Mouse (Mus musculus): Measurements from ENCODE around the gene Fbxo36.

The Fbxo36 gene

DNA sequence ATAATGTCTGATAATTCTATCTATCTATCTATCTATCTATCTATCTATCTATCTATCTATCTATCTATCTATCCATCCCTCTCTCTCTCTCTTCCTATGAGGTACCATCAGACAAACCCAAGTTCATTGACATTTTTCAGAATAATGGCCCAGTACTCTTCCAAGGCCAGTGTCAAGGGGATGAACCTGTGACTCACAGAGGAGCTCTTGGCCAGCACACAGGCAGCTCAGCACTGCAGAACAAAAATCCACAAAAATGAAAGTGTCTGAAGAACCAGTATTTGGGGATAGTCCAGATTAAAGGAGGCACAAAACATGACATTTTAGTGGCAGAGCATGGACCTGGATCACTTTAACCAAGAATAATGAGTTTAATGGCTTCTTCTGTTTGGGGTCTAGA lies 103.0 kb downstream of the Fbxo36 start:
- DNase-seq (ENCODE audit: extremely low read depth, low read depth, low spot score) = no peak

DNA sequence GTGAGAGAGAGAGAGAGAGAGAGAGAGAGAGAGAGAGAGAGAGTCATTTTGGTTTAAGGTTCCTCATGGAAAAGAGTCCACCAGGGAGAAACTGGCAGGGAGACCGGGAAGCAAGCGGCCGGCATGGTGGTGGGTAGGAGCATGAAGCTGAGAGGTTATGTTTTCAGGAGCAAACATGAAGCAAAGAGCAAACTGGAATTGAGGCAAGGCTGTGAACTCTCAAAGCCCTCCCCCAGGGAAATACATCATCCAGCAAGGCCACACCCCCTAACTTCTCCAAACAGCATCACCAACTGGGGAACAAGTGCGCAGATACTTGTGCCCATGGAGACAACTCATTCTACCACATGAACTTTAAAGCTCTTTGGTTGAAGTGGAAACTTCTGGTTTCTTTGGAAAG lies 103.9 kb downstream of the Fbxo36 start:
- DNase-seq (ENCODE audit: extremely low read depth, low read depth, low spot score) = no peak

DNA sequence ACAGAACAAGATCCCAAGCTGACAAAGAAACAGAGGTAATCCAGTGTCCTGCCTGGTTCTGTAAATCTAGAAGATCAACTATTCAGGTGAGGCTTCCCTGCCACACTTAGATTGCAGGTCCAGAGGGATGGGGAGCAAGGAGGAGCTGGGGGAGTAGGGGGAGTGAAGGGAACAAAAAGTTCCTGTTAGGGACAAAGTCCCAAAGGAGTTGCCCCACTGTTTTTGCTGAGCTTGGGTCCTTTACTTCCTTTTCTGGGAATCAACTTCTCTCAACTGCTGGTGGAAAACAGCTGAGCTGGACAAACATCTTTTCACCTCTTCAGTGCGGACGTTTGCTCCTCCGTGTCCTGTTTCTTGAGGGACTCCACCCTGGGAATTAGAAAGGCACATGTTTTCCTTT lies 106.3 kb downstream of the Fbxo36 start:
- DNase-seq (ENCODE audit: extremely low read depth, low read depth, low spot score) = no peak

- DNase-seq (ENCODE audit: extremely low read depth, low read depth, low spot score) = no peak
Observed at GRCm38 (mm10) chr1:84947390-84947789, 107.7 kb downstream of the Fbxo36 start.
